Mouse (Mus musculus) B cell, adult 62 days (primary cell): ENCODE results near the gene Cep250. TPM values are rescaled to one million over a fixed set of nuclear protein-coding genes. Genes with fewer than 3 reads are reported as not detected.

Source experiments
- total RNA-seq: library from RNA; stranded (reverse); gene quantifications from 4 replicates; pipeline ENCODE4 v1.2.4, GENCODE M21; 2023

The Cep250 gene
- 58.5 to 72.8 TPM (median 62.7 TPM) in 4 replicates for total RNA-seq

GRCm38 (mm10) chr2:155956134-155957059 is at the start of gene Cep250:
Gene Cep250, plus strand, starts transcription at chr2:155956458.

GRCm38 (mm10) chr2:155929531-155930442 is 26.5 kb upstream of the Cep250 start, which contains the start of gene Uqcc1:
Gene Uqcc1, minus strand, starts transcription at chr2:155930310.

GRCm38 (mm10) chr2:155940681-155941080 is 15.6 kb upstream of the Cep250 start, which contains the start of gene Gm15557:
Gene Gm15557, plus strand, starts transcription at chr2:155940728.

GRCm38 (mm10) chr2:155945124-155945523 is 11.1 kb upstream of the Cep250 start, which contains the start of gene Gdf5:
Gene Gdf5, minus strand, starts transcription at chr2:155945367.

GRCm38 (mm10) chr2:156007888-156008532 is 51.8 kb downstream of the Cep250 start, which contains the start of the genes 6430550D23Rik and Ergic3:
Gene 6430550D23Rik, minus strand, starts transcription at chr2:156007977.
Gene Ergic3, plus strand, starts transcription at chr2:156008045.

Other genes with a start within 250 kb of the Cep250 start
- 30.0 to 35.9 TPM (median 32.6 TPM) in 4 replicates for gene Edem2, start 227.0 kb upstream of the Cep250 start, total RNA-seq
- gene Gm17581, start 220.6 kb upstream of the Cep250 start, total RNA-seq = not detected in 4 replicates
- gene Procr, start 205.3 kb upstream of the Cep250 start, total RNA-seq = not detected in 4 replicates
- gene Mmp24, start 181.1 kb upstream of the Cep250 start, total RNA-seq = not detected in 4 replicates
- 25.4 to 31.1 TPM (median 27.5 TPM) in 4 replicates for gene BC029722, start 137.0 kb upstream of the Cep250 start, total RNA-seq
- 64.2 to 99.8 TPM (median 92.5 TPM) in 4 replicates for gene Eif6, start 129.5 kb upstream of the Cep250 start, total RNA-seq
- 0.18 TPM in 1 of 4 replicates, not detected in the others for gene Fam83c, start 121.6 kb upstream of the Cep250 start, total RNA-seq
- 32.0 to 42.2 TPM (median 34.6 TPM) in 4 replicates for gene Uqcc1, start 26.1 kb upstream of the Cep250 start, total RNA-seq
- gene Gm15557, start 15.7 kb upstream of the Cep250 start, total RNA-seq = not detected in 4 replicates
- not detected in 4 replicates for gene Gdf5, start 11.1 kb upstream of the Cep250 start, total RNA-seq
- gene 6430550D23Rik, start 51.5 kb downstream of the Cep250 start, total RNA-seq = 1.3 to 3.1 TPM (median 2.2 TPM) in 4 replicates
- gene Ergic3, start 51.6 kb downstream of the Cep250 start, total RNA-seq = 66.9 to 83.2 TPM (median 76.8 TPM) in 4 replicates
- gene Fer1l4, start 96.5 kb downstream of the Cep250 start, total RNA-seq = not detected in 4 replicates
- gene Spag4, start 108.7 kb downstream of the Cep250 start, total RNA-seq = 5.0 to 7.5 TPM (median 6.1 TPM) in 4 replicates
- 79.5 to 86.0 TPM (median 84.3 TPM) in 4 replicates for gene Cpne1, start 155.5 kb downstream of the Cep250 start, total RNA-seq
- gene Rbm12, start 155.5 kb downstream of the Cep250 start, total RNA-seq = 33.1 to 45.0 TPM (median 37.1 TPM) in 4 replicates
- 19.5 to 34.3 TPM (median 24.2 TPM) in 4 replicates for gene Gm28036, start 170.6 kb downstream of the Cep250 start, total RNA-seq
- 64.3 to 96.4 TPM (median 77.6 TPM) in 4 replicates for gene Romo1, start 187.6 kb downstream of the Cep250 start, total RNA-seq
- 33.0 to 35.9 TPM (median 34.0 TPM) in 4 replicates for gene Nfs1, start 187.7 kb downstream of the Cep250 start, total RNA-seq
- gene Rbm39, start 223.8 kb downstream of the Cep250 start, total RNA-seq = 2,113 to 2,186 TPM (median 2,159 TPM) in 4 replicates
- gene Phf20, start 240.0 kb downstream of the Cep250 start, total RNA-seq = 87.3 to 94.5 TPM (median 92.0 TPM) in 4 replicates